Mouse (Mus musculus): ENCODE measurements around the gene Gm21060. TPM values are rescaled to one million over a fixed set of nuclear protein-coding genes. Genes with fewer than 3 reads are reported as not detected.

The Gm21060 gene
- polyA plus RNA-seq, 1 experiment from 2014 or later, result not detected

Other genes starting within 250 kb of the Gm21060 start
- 35.2 and 40.7 TPM in 2 replicates for gene Zfp950, start 156.2 kb downstream of the Gm21060 start, polyA plus RNA-seq (2015; fragmentation: Nextera tagmentation; extraction: Ambion mirVana)
- 0.18 and 0.30 TPM in 2 replicates for gene Gm7102, start 120.8 kb downstream of the Gm21060 start, polyA plus RNA-seq (2015; fragmentation: Nextera tagmentation; extraction: Ambion mirVana)
- gene Gm6020, start 113.2 kb downstream of the Gm21060 start, polyA plus RNA-seq (2015; fragmentation: Nextera tagmentation; extraction: Ambion mirVana), result not detected in 2 replicates
- gene Csf2ra, start 68.6 kb downstream of the Gm21060 start, polyA plus RNA-seq (2015; fragmentation: Nextera tagmentation; extraction: Ambion mirVana), result 28.9 and 30.4 TPM in 2 replicates

Data from stomach, embryonic 16.5 days (tissue).